Mouse (Mus musculus) testis, adult 2 months (tissue): ENCODE measurements around the gene Nfix.

Experiments used
- CTCF ChIP-seq: fragments of 200-500 bp; IDR thresholded peaks from 2 replicates; pipeline ENCODE4 v1.5.1; 2012; ENCODE audit warnings: low read depth, mild to moderate bottlenecking, inconsistent platforms, low read length, moderate library complexity; ENCODE audit not compliant: control insufficient read depth, insufficient read depth, insufficient replicate concordance
- POLR2A ChIP-seq: fragments of 200-500 bp; IDR thresholded peaks from 2 replicates; pipeline ENCODE4 v1.6.1; 2012; ENCODE audit warnings: low read depth, mild to moderate bottlenecking, inconsistent platforms, low read length, moderate library complexity; ENCODE audit not compliant: control insufficient read depth

GRCm38 (mm10) chr8:84780225-84780555, 20.0 kb downstream of the Nfix start:
- TF ChIP-seq CTCF (no peak), POLR2A (no peak)
